Mouse (Mus musculus) forebrain, embryonic 13.5 days (tissue): ENCODE results near the gene Gm10681. TPM values are rescaled to one million over a fixed set of nuclear protein-coding genes. Genes with fewer than 3 reads are reported as not detected.

Experiments
- polyA plus RNA-seq: library from polyadenylated mRNA; unstranded; fragments of >200 nt; fragmentation: Nextera tagmentation; extraction: Ambion mirVana; gene quantifications from 2 replicates; pipeline ENCODE4 v1.2.1, GENCODE M21; 2015

The Gm10681 gene
- polyA plus RNA-seq, 1 experiment from 2014 or later = not detected

Other genes with a start within 250 kb of the Gm10681 start
- 239 and 277 TPM in 2 replicates for gene Phgdh, start 248.8 kb downstream of the Gm10681 start, polyA plus RNA-seq
- gene Zfp697, start 206.3 kb downstream of the Gm10681 start, polyA plus RNA-seq = 12.2 and 14.1 TPM in 2 replicates
- not detected in 2 replicates for gene Gm4450, start 131.7 kb downstream of the Gm10681 start, polyA plus RNA-seq
- gene Hsd3b4, start 78.3 kb downstream of the Gm10681 start, polyA plus RNA-seq = not detected in 2 replicates
- gene Hsd3b5, start 41.4 kb upstream of the Gm10681 start, polyA plus RNA-seq = not detected in 2 replicates
- gene Hsd3b2, start 135.7 kb upstream of the Gm10681 start, polyA plus RNA-seq = 0.05 TPM in 1 of 2 replicates, not detected in the other
- 0.09 and 0.16 TPM in 2 replicates for gene Hsd3b3, start 174.3 kb upstream of the Gm10681 start, polyA plus RNA-seq
- 6.9 and 13.0 TPM in 2 replicates for gene Hsd3b6, start 225.6 kb upstream of the Gm10681 start, polyA plus RNA-seq